Mouse (Mus musculus): ENCODE results near the gene Ptprg. TPM values are rescaled to one million over a fixed set of nuclear protein-coding genes. Genes with fewer than 3 reads are reported as not detected.

Gene Ptprg
- polyA plus RNA-seq (2014; fragmentation: Nextera tagmentation; extraction: Ambion mirVana) = 33.2 and 50.1 TPM in 2 replicates

DNA sequence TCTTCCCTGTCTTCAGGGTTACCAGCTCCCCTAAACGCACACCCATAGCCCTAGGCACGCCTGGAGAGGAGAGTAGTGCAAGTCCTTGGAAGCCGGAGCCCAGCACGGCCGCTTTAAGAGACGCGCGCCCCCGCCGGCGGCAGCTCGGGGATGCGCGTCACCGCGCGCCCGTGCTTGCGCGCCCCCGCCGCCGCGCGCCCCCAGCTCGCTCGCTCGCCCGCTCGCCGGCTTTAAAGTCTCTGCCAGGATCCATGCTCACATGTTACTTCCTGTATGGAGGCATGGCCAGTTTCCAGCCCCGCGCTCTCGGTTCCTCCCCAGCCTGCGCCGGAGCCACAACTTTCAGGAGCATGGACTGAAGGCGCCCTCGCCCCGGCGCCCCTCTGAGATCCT, at the start of gene Ptprg:
Gene Ptprg, plus strand, starts transcription at position 260 of the 393 bp plus-strand sequence.
- WGBS = under 1% methylated on average over 40 of the region's 40 CpGs
- H3K4me1 ChIP-seq (ENCODE audit: control insufficient read depth, insufficient read depth, low read length) = peaks cover 22% of the 10 kb centered on the region
- H3K9ac ChIP-seq (replicated peaks; ENCODE audit: low read length) = peak within 1 kb of the TSS; percentile 76
- no peaks in the 10 kb centered on the region; the same call in 1 of the 2 replicates for H3K27me3 ChIP-seq (ENCODE audit: control insufficient read depth, insufficient read depth, low read length)
- DNase-seq = peak; percentile 96
- H3K4me2 ChIP-seq (ENCODE audit: low read length) = peak within 1 kb of the TSS; percentile 89
- no peaks in the 10 kb centered on the region for H3K9me3 ChIP-seq (ENCODE audit: control insufficient read depth, low read length)
- peak within 1 kb of the TSS; percentile 81 for H3K4me3 ChIP-seq (replicated peaks; ENCODE audit: low read depth, low read length)
- peak; percentile 86 for ATAC-seq (ENCODE audit: low FRiP score, low TSS enrichment)
- H3K27ac ChIP-seq (replicated peaks; ENCODE audit: low read depth, low read length) = peak within 1 kb of the TSS; percentile 95
- H3K36me3 ChIP-seq (ENCODE audit: control insufficient read depth, insufficient read depth, low read length) = no peaks in the 10 kb centered on the region

DNA sequence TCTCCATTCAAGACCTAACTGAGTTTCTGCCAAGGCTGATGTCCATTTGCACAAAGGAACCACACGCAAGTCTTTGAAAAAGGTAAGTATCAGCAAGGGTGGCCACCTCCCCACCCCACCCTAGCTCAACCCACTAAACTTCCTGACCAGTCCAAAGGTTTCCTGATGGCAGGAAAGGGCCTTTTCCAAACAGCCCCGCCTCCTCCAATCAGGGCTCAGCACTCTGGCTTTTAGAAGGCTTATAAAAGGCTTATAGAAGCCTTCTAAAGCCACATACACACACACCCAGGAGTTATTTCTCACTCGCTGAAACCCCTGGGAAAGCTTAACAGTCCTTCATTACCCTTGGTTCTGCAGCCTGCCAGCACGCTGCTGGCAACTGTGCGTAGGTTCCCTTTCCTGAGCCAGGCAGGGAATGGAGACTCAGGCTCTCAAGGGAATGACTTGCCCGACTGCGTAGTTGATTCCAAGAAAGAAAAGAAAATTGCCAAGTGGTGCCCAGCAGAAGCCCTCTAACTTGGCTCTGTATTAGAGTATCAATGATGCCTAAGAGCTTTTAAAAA, 49.4 kb upstream of the Ptprg start:
- no peak overlapping the region for H3K4me2 ChIP-seq (ENCODE audit: low read length)
- no peaks in the 10 kb centered on the region for H3K27me3 ChIP-seq (ENCODE audit: control insufficient read depth, insufficient read depth, low read length)
- 64% methylated on average over 7 of the region's 7 CpGs for WGBS
- no peak overlapping the region for H3K4me3 ChIP-seq (replicated peaks; ENCODE audit: low read depth, low read length)
- ATAC-seq (ENCODE audit: low FRiP score, low TSS enrichment) (no peak), DNase-seq (peak; percentile 31)
- H3K27ac ChIP-seq (replicated peaks; ENCODE audit: low read depth, low read length) = no peak overlapping the region
- no peaks in the 10 kb centered on the region for H3K4me1 ChIP-seq (ENCODE audit: control insufficient read depth, insufficient read depth, low read length)
- no peak overlapping the region for H3K9ac ChIP-seq (replicated peaks; ENCODE audit: low read length)
- H3K36me3 ChIP-seq (ENCODE audit: control insufficient read depth, insufficient read depth, low read length) = no peaks in the 10 kb centered on the region
- H3K9me3 ChIP-seq (ENCODE audit: control insufficient read depth, low read length) = no peaks in the 10 kb centered on the region

- 80% methylated on average over 1 of the region's 1 CpGs for WGBS
- Histone ChIP-seq H3K27me3 (ENCODE audit: control insufficient read depth, insufficient read depth, low read length) (no peaks in the 10 kb centered on the region), H3K9me3 (ENCODE audit: control insufficient read depth, low read length) (no peaks in the 10 kb centered on the region), H3K9ac (replicated peaks; ENCODE audit: low read length) (no peak overlapping the region), H3K4me1 (ENCODE audit: control insufficient read depth, insufficient read depth, low read length) (no peaks in the 10 kb centered on the region), H3K4me3 (replicated peaks; ENCODE audit: low read depth, low read length) (no peak overlapping the region), H3K4me2 (ENCODE audit: low read length) (no peak overlapping the region), H3K36me3 (ENCODE audit: control insufficient read depth, insufficient read depth, low read length) (no peaks in the 10 kb centered on the region), H3K27ac (replicated peaks; ENCODE audit: low read depth, low read length) (no peak overlapping the region)
- ATAC-seq (ENCODE audit: low FRiP score, low TSS enrichment) (no peak), DNase-seq (no peak)
Observed at GRCm38 (mm10) chr14:11510173-11510572, 43.2 kb upstream of the Ptprg start.

DNA sequence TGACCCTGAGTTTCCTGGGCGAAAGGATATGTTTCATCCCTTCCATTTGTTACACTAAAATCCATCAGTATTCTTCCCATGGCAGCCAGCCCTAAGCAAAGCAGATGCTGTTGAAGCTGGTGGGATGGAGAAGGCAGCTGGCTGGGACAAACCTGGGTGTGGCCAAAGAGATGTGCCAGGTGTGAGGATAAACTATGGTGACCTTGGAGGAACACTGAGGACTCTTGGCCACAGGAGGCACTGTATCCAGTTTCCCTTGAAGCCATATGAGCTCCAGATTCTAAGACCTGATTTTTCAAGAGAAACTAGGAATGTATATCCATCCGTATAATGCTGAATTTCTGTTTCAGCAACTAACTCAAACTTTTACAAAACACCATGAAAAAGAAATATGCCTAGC, 34.2 kb upstream of the Ptprg start:
- Histone ChIP-seq H3K9me3 (ENCODE audit: control insufficient read depth, low read length) (no peaks in the 10 kb centered on the region), H3K36me3 (ENCODE audit: control insufficient read depth, insufficient read depth, low read length) (no peaks in the 10 kb centered on the region), H3K4me2 (ENCODE audit: low read length) (no peak overlapping the region), H3K27me3 (ENCODE audit: control insufficient read depth, insufficient read depth, low read length) (no peaks in the 10 kb centered on the region), H3K4me3 (replicated peaks; ENCODE audit: low read depth, low read length) (no peak overlapping the region), H3K9ac (replicated peaks; ENCODE audit: low read length) (no peak overlapping the region), H3K4me1 (ENCODE audit: control insufficient read depth, insufficient read depth, low read length) (no peaks in the 10 kb centered on the region), H3K27ac (replicated peaks; ENCODE audit: low read depth, low read length) (no peak overlapping the region)
- 95% methylated on average over 2 of the region's 2 CpGs for WGBS
- DNase-seq (no peak), ATAC-seq (ENCODE audit: low FRiP score, low TSS enrichment) (no peak)

- Histone ChIP-seq H3K4me2 (ENCODE audit: low read length) (no peak overlapping the region), H3K27me3 (ENCODE audit: control insufficient read depth, insufficient read depth, low read length) (no peaks in the 10 kb centered on the region), H3K9ac (replicated peaks; ENCODE audit: low read length) (no peak overlapping the region), H3K4me3 (replicated peaks; ENCODE audit: low read depth, low read length) (no peak overlapping the region), H3K4me1 (ENCODE audit: control insufficient read depth, insufficient read depth, low read length) (no peaks in the 10 kb centered on the region), H3K27ac (replicated peaks; ENCODE audit: low read depth, low read length) (no peak overlapping the region), H3K9me3 (ENCODE audit: control insufficient read depth, low read length) (no peaks in the 10 kb centered on the region), H3K36me3 (ENCODE audit: control insufficient read depth, insufficient read depth, low read length) (no peaks in the 10 kb centered on the region)
- WGBS = 86% methylated on average over 3 of the region's 3 CpGs
- no peak for DNase-seq
- ATAC-seq (ENCODE audit: low FRiP score, low TSS enrichment) = no peak
Observed at GRCm38 (mm10) chr14:11523052-11523451, 30.3 kb upstream of the Ptprg start.

- Histone ChIP-seq H3K27me3 (ENCODE audit: control insufficient read depth, insufficient read depth, low read length) (no peaks in the 10 kb centered on the region), H3K27ac (replicated peaks; ENCODE audit: low read depth, low read length) (no peak overlapping the region), H3K4me3 (replicated peaks; ENCODE audit: low read depth, low read length) (no peak overlapping the region), H3K9ac (replicated peaks; ENCODE audit: low read length) (no peak overlapping the region), H3K36me3 (ENCODE audit: control insufficient read depth, insufficient read depth, low read length) (no peaks in the 10 kb centered on the region), H3K4me1 (ENCODE audit: control insufficient read depth, insufficient read depth, low read length) (0 out of 2 replicates have a peak, but pooled peaks cover 7% of the 10 kb centered on the region), H3K4me2 (ENCODE audit: low read length) (no peak overlapping the region), H3K9me3 (ENCODE audit: control insufficient read depth, low read length) (no peaks in the 10 kb centered on the region)
- DNase-seq (no peak), ATAC-seq (ENCODE audit: low FRiP score, low TSS enrichment) (no peak)
- 96% methylated on average over 4 of the region's 4 CpGs for WGBS
Observed at GRCm38 (mm10) chr14:11529591-11529990, 23.7 kb upstream of the Ptprg start.

GRCm38 (mm10) chr14:11534456-11534855, 18.9 kb upstream of the Ptprg start:
- WGBS = 19% methylated on average over 1 of the region's 1 CpGs
- ATAC-seq (ENCODE audit: low FRiP score, low TSS enrichment) = peak; percentile 46; the same call in 1 of the 2 replicates
- DNase-seq = peak; percentile 60

DNA sequence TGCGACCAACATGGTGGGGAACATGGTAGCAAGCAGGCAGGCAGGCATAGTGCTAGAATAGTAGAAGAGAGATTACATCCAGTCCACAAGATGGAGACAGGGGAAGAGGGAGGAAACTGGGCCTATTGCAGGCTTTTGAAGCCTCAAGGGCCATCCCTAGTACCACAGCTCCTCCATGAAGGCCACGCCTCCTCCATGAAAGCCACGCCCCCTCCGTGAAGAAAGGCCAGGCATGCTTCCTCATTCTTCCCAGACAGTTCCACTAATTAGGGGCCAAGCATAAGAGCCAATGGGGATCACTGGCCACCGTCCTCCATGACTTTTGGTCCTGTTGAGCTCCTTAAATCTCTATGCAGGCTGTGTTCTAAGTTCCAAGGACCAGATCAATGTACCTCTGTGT, 17.2 kb upstream of the Ptprg start:
- Histone ChIP-seq H3K36me3 (ENCODE audit: control insufficient read depth, insufficient read depth, low read length) (no peaks in the 10 kb centered on the region), H3K4me3 (replicated peaks; ENCODE audit: low read depth, low read length) (no peak overlapping the region), H3K9me3 (ENCODE audit: control insufficient read depth, low read length) (no peaks in the 10 kb centered on the region), H3K4me1 (ENCODE audit: control insufficient read depth, insufficient read depth, low read length) (0 out of 2 replicates have a peak, but pooled peaks cover 9% of the 10 kb centered on the region), H3K9ac (replicated peaks; ENCODE audit: low read length) (no peak overlapping the region), H3K4me2 (ENCODE audit: low read length) (no peak overlapping the region), H3K27me3 (ENCODE audit: control insufficient read depth, insufficient read depth, low read length) (no peaks in the 10 kb centered on the region), H3K27ac (replicated peaks; ENCODE audit: low read depth, low read length) (no peak overlapping the region)
- no peak for ATAC-seq (ENCODE audit: low FRiP score, low TSS enrichment)
- 83% methylated on average over 5 of the region's 5 CpGs for WGBS
- DNase-seq = no peak

More at GRCm38 (mm10) chr14:11534456-11534855, 18.9 kb upstream of the Ptprg start:
- H3K9me3 ChIP-seq (ENCODE audit: control insufficient read depth, low read length) = no peaks in the 10 kb centered on the region
- H3K36me3 ChIP-seq (ENCODE audit: control insufficient read depth, insufficient read depth, low read length) = no peaks in the 10 kb centered on the region
- H3K4me2 ChIP-seq (ENCODE audit: low read length) = no peak overlapping the region
- H3K4me3 ChIP-seq (replicated peaks; ENCODE audit: low read depth, low read length) = no peak overlapping the region
- 0 out of 2 replicates have a peak, but pooled peaks cover 9% of the 10 kb centered on the region for H3K4me1 ChIP-seq (ENCODE audit: control insufficient read depth, insufficient read depth, low read length)
- no peak overlapping the region for H3K27ac ChIP-seq (replicated peaks; ENCODE audit: low read depth, low read length)
- H3K27me3 ChIP-seq (ENCODE audit: control insufficient read depth, insufficient read depth, low read length) = no peaks in the 10 kb centered on the region
- H3K9ac ChIP-seq (replicated peaks; ENCODE audit: low read length) = no peak overlapping the region

DNA sequence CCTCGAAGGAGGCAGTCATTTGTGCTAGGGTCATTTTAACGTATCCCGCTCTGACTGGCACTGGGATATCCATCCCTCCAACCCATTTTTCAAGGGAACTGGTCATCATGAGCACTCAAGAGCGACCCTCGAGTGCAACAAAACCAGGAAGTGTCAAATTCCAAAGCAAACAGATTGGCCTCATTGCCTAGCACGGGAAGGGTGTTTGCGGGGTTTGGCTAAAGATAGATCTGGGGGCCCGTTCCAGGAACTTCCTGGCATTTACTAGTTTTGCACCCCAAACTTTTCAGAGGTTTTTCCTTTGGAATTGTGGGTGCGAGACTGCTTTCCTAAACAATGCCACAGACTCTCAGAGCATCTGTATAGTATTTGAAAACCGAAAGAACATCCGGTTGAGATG, 1.4 kb upstream of the Ptprg start:
- H3K27me3 ChIP-seq (ENCODE audit: control insufficient read depth, insufficient read depth, low read length) = no peaks in the 10 kb centered on the region; the same call in 1 of the 2 replicates
- DNase-seq = no peak
- H3K9ac ChIP-seq (replicated peaks; ENCODE audit: low read length) = no peak overlapping the region
- H3K9me3 ChIP-seq (ENCODE audit: control insufficient read depth, low read length) = no peaks in the 10 kb centered on the region
- H3K4me2 ChIP-seq (ENCODE audit: low read length) = peak overlapping the region; percentile 89
- peaks cover 12% of the 10 kb centered on the region for H3K4me1 ChIP-seq (ENCODE audit: control insufficient read depth, insufficient read depth, low read length)
- 33% methylated on average over 11 of the region's 11 CpGs for WGBS
- no peak for ATAC-seq (ENCODE audit: low FRiP score, low TSS enrichment)
- H3K4me3 ChIP-seq (replicated peaks; ENCODE audit: low read depth, low read length) = peak overlapping the region; percentile 81
- H3K36me3 ChIP-seq (ENCODE audit: control insufficient read depth, insufficient read depth, low read length) = no peaks in the 10 kb centered on the region
- H3K27ac ChIP-seq (replicated peaks; ENCODE audit: low read depth, low read length) = no peak overlapping the region

All from midbrain, embryonic 14.5 days (tissue).